Mouse (Mus musculus) MEL (cell line): ENCODE data around the gene Eef1g. TPM values are rescaled to one million over a fixed set of nuclear protein-coding genes. Genes with fewer than 3 reads are reported as not detected.

ENCODE experiments used
- DNase-seq: peaks from one replicate; pipeline ENCODE4 v3.0.0; 2011; ENCODE audit warnings: low read depth, low spot score
- H3K27ac ChIP-seq: 2 replicates; pipeline ENCODE4 v1.5.1; 2012; ENCODE audit warnings: low read depth, mild to moderate bottlenecking, control low read depth, low read length, moderate library complexity; ENCODE audit not compliant: control insufficient read depth
- H3K27me3 ChIP-seq, 2 experiments: fragments of 150-350 bp in 1 of 2; sonication (generic) in 1 of 2; 2 replicates each; pipeline ENCODE4 v1.6.1; 2012; ENCODE audit warnings: low read length in 2 of 2, mild to moderate bottlenecking in 2 of 2, improper control_type of control experiment in 1 of 2, moderate library complexity in 1 of 2; ENCODE audit not compliant: insufficient read depth in 2 of 2, control insufficient read depth in 1 of 2
- H3K36me3 ChIP-seq, 2 experiments: 2 replicates each; pipeline ENCODE4 v1.6.1; 2012 to 2014; ENCODE audit warnings: low read length in 2 of 2, improper control_type of control experiment in 1 of 2, inconsistent platforms in 1 of 2, mild to moderate bottlenecking in 1 of 2; ENCODE audit not compliant: insufficient read depth in 2 of 2, control insufficient read depth in 1 of 2
- H3K4me1 ChIP-seq, 2 experiments: fragments of 150-350 bp in 1 of 2; sonication (generic) in 1 of 2; 2 replicates each; pipeline ENCODE4 v1.6.1; 2012; ENCODE audit warnings: low read length in 2 of 2, improper control_type of control experiment in 1 of 2, mild to moderate bottlenecking in 1 of 2; ENCODE audit not compliant: insufficient read depth in 2 of 2, control insufficient read depth in 1 of 2
- H3K4me3 ChIP-seq, 2 experiments: fragments of 150-350 bp in 1 of 2; sonication (generic) in 1 of 2; 2 replicates each; pipeline ENCODE4 v1.5.1; 2012; ENCODE audit warnings: low read depth in 2 of 2, low read length in 2 of 2, mild to moderate bottlenecking in 2 of 2, moderate library complexity in 2 of 2, control low read depth in 1 of 2, improper control_type of control experiment in 1 of 2; ENCODE audit not compliant: control insufficient read depth in 1 of 2, insufficient read depth in 1 of 2
- H3K79me2 ChIP-seq: 2 replicates; pipeline ENCODE4 v1.6.1; 2012; ENCODE audit warnings: mild to moderate bottlenecking, low read length, moderate library complexity; ENCODE audit not compliant: control insufficient read depth, poor library complexity, insufficient read depth
- H3K9ac ChIP-seq: 2 replicates; pipeline ENCODE4 v1.6.1; 2012; ENCODE audit warnings: low read depth, mild to moderate bottlenecking, control low read depth, low read length, moderate library complexity; ENCODE audit not compliant: control insufficient read depth, poor library complexity, severe bottlenecking
- H3K9me3 ChIP-seq: fragments of 150-350 bp; sonication (generic); replicated peaks from 2 replicates; pipeline ENCODE4 v1.6.1; 2012; ENCODE audit warnings: mild to moderate bottlenecking, low read length, improper control_type of control experiment, moderate library complexity; ENCODE audit not compliant: insufficient read depth
- CHD1 ChIP-seq: IDR thresholded peaks from 2 replicates; pipeline ENCODE4 v1.6.1; 2012; ENCODE audit warnings: low read depth, mild to moderate bottlenecking, inconsistent platforms, low read length, improper control_type of control experiment
- CHD2 ChIP-seq: IDR thresholded peaks from 2 replicates; pipeline ENCODE4 v1.6.1; 2011; ENCODE audit warnings: low read length, improper control_type of control experiment
- E2F4 ChIP-seq: IDR thresholded peaks from 2 replicates; pipeline ENCODE4 v1.6.1; 2011; ENCODE audit warnings: low read depth, low read length, improper control_type of control experiment, borderline replicate concordance
- ELF1 ChIP-seq: IDR thresholded peaks from 2 replicates; pipeline ENCODE4 v1.6.1; 2014; ENCODE audit warnings: low read depth, mild to moderate bottlenecking, inconsistent platforms, low read length, improper control_type of control experiment, moderate library complexity
- EP300 ChIP-seq, 2 experiments: IDR thresholded peaks; 2 replicates each; pipeline ENCODE4 v1.6.1; 2011; ENCODE audit warnings: improper control_type of control experiment in 2 of 2, low read length in 2 of 2, low read depth in 1 of 2, mild to moderate bottlenecking in 1 of 2
- ETS1 ChIP-seq: IDR thresholded peaks from 2 replicates; pipeline ENCODE4 v1.6.1; 2012; ENCODE audit warnings: low read depth, mild to moderate bottlenecking, inconsistent platforms, low read length, improper control_type of control experiment, moderate library complexity
- GATA1 ChIP-seq: IDR thresholded peaks from 2 replicates; pipeline ENCODE4 v1.6.1; 2011; ENCODE audit warnings: low read depth, low read length, improper control_type of control experiment
- HCFC1 ChIP-seq: IDR thresholded peaks from 2 replicates; pipeline ENCODE4 v1.6.1; 2012; ENCODE audit warnings: low read depth, mild to moderate bottlenecking, inconsistent platforms, low read length, improper control_type of control experiment, moderate library complexity
- JUND ChIP-seq: IDR thresholded peaks from 2 replicates; pipeline ENCODE4 v1.6.1; 2011; ENCODE audit warnings: low read depth, mild to moderate bottlenecking, improper control_type of control experiment, low read length
- MAFK ChIP-seq: IDR thresholded peaks from 2 replicates; pipeline ENCODE4 v1.6.1; 2011; ENCODE audit warnings: low read depth, mild to moderate bottlenecking, low read length, improper control_type of control experiment, borderline replicate concordance
- MAX ChIP-seq: IDR thresholded peaks from 2 replicates; pipeline ENCODE4 v1.6.1; 2011; ENCODE audit warnings: low read length, improper control_type of control experiment
- MXI1 ChIP-seq: IDR thresholded peaks from 2 replicates; pipeline ENCODE4 v1.6.1; 2011; ENCODE audit warnings: mild to moderate bottlenecking, low read depth, low read length, improper control_type of control experiment
- MYB ChIP-seq: IDR thresholded peaks from 2 replicates; pipeline ENCODE4 v1.6.1; 2011; ENCODE audit warnings: mild to moderate bottlenecking, low read depth, low read length, improper control_type of control experiment
- POLR2A ChIP-seq, 2 experiments: IDR thresholded peaks; 2 replicates each; pipeline ENCODE4 v1.6.1; 2011 to 2012; ENCODE audit warnings: low read length in 2 of 2, mild to moderate bottlenecking in 2 of 2, control low read depth in 1 of 2, improper control_type of control experiment in 1 of 2, low read depth in 1 of 2, moderate library complexity in 1 of 2; ENCODE audit not compliant: control insufficient read depth in 1 of 2, insufficient read depth in 1 of 2, poor library complexity in 1 of 2
- SIN3A ChIP-seq: IDR thresholded peaks from 2 replicates; pipeline ENCODE4 v1.6.1; 2012; ENCODE audit warnings: low read length, improper control_type of control experiment, inconsistent platforms
- TCF12 ChIP-seq: IDR thresholded peaks from 2 replicates; pipeline ENCODE4 v1.6.1; 2014; ENCODE audit warnings: low read depth, mild to moderate bottlenecking, inconsistent platforms, low read length, improper control_type of control experiment, moderate library complexity
- ZC3H11A ChIP-seq: IDR thresholded peaks from 2 replicates; pipeline ENCODE4 v1.6.1; 2012; ENCODE audit warnings: low read depth, mild to moderate bottlenecking, inconsistent platforms, low read length, improper control_type of control experiment
- ZMIZ1 ChIP-seq: IDR thresholded peaks from 2 replicates; pipeline ENCODE4 v1.6.1; 2012; ENCODE audit warnings: low read depth, mild to moderate bottlenecking, inconsistent platforms, low read length, improper control_type of control experiment, moderate library complexity
- ZNF384 ChIP-seq: IDR thresholded peaks from 2 replicates; pipeline ENCODE4 v1.6.1; 2012; ENCODE audit warnings: low read depth, mild to moderate bottlenecking, inconsistent platforms, low read length, improper control_type of control experiment
- polyA plus RNA-seq, 2 experiments: library from polyadenylated mRNA; stranded (reverse) in 1 of 2; unstranded in 1 of 2; fragments of >175 nt in 1 of 2; fragments of >200 nt in 1 of 2; gene quantifications; 2 replicates each; pipeline versions ENCODE4 v1.2.1 to v1.2.4; 2012; ENCODE audit warnings: low replicate concordance in 2 of 2, low read depth in 1 of 2; ENCODE audit not compliant: insufficient read length in 2 of 2, insufficient read depth in 1 of 2, missing spikeins in 1 of 2
- total RNA-seq: library from RNA; depleted of rRNA; stranded (reverse); fragments of 300-350 nt; gene quantifications from 2 replicates; pipeline ENCODE4 v1.2.3, GENCODE M21; 2012

Eef1g gene
- total and polyA plus RNA-seq, 3 experiments: 1,362 to 1,817 (median 1,691) TPM

DNA sequence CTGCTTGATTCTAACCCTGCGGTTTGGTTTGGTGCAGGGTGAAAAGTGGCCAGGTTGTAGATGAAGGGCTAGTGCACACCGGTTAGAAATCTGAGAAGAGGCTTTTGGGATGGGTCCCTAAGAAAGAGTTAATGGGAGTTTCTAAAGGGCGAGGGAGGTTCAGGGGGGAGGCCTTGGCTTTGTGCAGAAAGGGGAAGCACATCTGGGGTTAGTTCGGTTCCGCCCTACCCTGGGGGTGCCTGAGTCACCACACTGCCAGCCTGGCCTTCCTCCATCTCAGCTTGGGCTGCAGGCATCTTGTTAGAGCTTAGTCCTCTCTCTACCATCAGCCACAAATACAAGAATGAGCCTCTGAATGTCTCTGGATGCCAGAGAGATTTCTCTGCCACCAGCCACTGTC lies 13.9 kb downstream of the Eef1g start (continued):
- TF ChIP-seq SIN3A (0 out of 2 replicates have a peak, but pooled peaks have one; percentile 8), HCFC1 (no peak), ELF1 (no peak), ZMIZ1 (peak; percentile 34; the same call in 1 of the 2 replicates), ZC3H11A (no peak), POLR2A (IDR thresholded peaks at IDR 0.05; ENCODE audit: control insufficient read depth in 1 of 2, insufficient read depth in 1 of 2, low read depth in 1 of 2, low read length in 2 of 2, poor library complexity in 1 of 2) (peak in 1 of 2 experiments; percentile 45; a peak in 2 of 4 replicates), CHD2 (no peak), ETS1 (peak; percentile 33; the same call in 1 of the 2 replicates), MAX (no peak), ZNF384 (no peak), MYB (no peak), TCF12 (no peak), E2F4 (no peak), JUND (peak; percentile 25; the same call in 1 of the 2 replicates), CHD1 (no peak)

DNA sequence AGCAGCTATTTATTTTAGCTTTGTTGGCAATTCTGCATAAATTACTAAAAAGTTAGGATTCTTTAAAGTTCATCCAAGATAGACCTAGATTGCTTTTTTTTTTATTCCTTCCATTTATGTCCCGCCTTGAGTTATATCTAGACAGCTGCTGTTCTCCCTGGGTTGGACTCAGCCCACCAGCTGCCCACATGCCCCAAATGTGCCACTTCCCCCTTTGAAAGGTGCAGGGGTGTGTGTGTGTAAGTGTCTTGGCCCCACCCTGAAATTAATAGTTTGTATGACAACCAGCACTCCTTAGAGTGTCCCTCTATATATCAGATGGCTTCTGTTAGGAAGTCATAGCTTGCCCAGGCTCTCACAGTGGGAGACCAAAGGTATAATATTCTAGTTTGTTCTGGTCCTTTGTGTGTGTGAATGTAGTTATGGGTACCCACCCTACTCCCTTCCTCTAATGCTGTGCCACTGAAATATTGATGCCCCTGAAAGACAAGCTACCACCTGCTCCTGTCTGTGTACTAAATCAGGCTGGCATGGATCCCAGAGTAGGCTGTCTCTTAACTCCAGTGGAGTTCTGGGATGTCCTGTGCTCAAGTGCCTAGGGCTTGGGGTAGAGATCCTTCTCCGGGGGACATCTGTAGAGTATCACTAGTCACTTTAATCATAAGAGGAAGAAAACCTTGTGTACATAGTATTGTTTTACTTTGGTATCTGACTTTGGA lies 14.8 kb downstream of the Eef1g start:
- Histone ChIP-seq H3K4me1 (peaks cover 18 to 48% of the 10 kb centered on the region in 2 experiments), H3K36me3 (peaks cover 12 to 64% of the 10 kb centered on the region in 2 experiments), H3K9ac (no peak overlapping the region), H3K79me2 (peaks cover under 1% of the 10 kb centered on the region; the same call in 1 of the 2 replicates), H3K27me3 (no peaks in the 10 kb centered on the region), H3K27ac (peak overlapping the region; percentile 41), H3K9me3 (no peaks in the 10 kb centered on the region), H3K4me3 (no peak overlapping the region)
- DNase-seq: peak; percentile 56
- peak; percentile 29; the same call in 1 of the 2 replicates for TF ChIP-seq MXI1
- no peak for TF ChIP-seq MAFK
- no peak for TF ChIP-seq ZNF384
- peak in 1 of 2 experiments; percentile 15; a peak in 1 of 4 replicates for TF ChIP-seq EP300 (IDR thresholded peaks at IDR 0.05; ENCODE audit: low read depth in 1 of 2, low read length in 2 of 2)
- 0 out of 2 replicates have a peak, but pooled peaks have one; percentile 1 for TF ChIP-seq ZC3H11A
- no peak for TF ChIP-seq GATA1
- peak; percentile 33; the same call in 1 of the 2 replicates for TF ChIP-seq SIN3A
